Mouse (Mus musculus) cerebellum, adult 2 months (tissue): Measurements from ENCODE around the gene Dock9. TPM values are rescaled to one million over a fixed set of nuclear protein-coding genes. Genes with fewer than 3 reads are reported as not detected.

ENCODE experiments used
- DNase-seq, 2 experiments: peaks; one replicate each; pipeline ENCODE4 v3.0.0; 2021
- H3K27ac ChIP-seq: fragments of 200-500 bp; 2 replicates; pipeline ENCODE4 v1.5.1; 2012; ENCODE audit warnings: low read length, control low read depth, inconsistent platforms; ENCODE audit not compliant: insufficient read depth
- H3K27me3 ChIP-seq: fragments of 200-500 bp; 2 replicates; pipeline ENCODE4 v1.6.1; 2012; ENCODE audit warnings: inconsistent platforms, mild to moderate bottlenecking, low read length, moderate library complexity; ENCODE audit not compliant: control insufficient read depth, insufficient read depth
- H3K4me1 ChIP-seq: fragments of 200-500 bp; 2 replicates; pipeline ENCODE4 v1.6.1; 2011; ENCODE audit warnings: low read length; ENCODE audit not compliant: control insufficient read depth, insufficient read depth
- H3K4me3 ChIP-seq: fragments of 200-500 bp; replicated peaks from 2 replicates; pipeline ENCODE3; 2011; ENCODE audit warnings: mild to moderate bottlenecking, low read depth, low read length, control low read depth; ENCODE audit not compliant: insufficient read depth
- CTCF ChIP-seq: fragments of 200-500 bp; IDR thresholded peaks from 2 replicates; pipeline ENCODE4 v1.5.1; 2011; ENCODE audit warnings: low read depth, mild to moderate bottlenecking, control low read depth, low read length, moderate library complexity, borderline replicate concordance; ENCODE audit not compliant: insufficient read depth
- POLR2A ChIP-seq: fragments of 200-500 bp; IDR thresholded peaks from 2 replicates; pipeline ENCODE4 v1.6.1; 2011; ENCODE audit warnings: low read length, control low read depth, borderline replicate concordance; ENCODE audit not compliant: insufficient read depth
- WGBS: fragments of 180-500 bp; shearing (Covaris S2); methylation state at CpG from one replicate; pipeline ENCODE4 v1.1.7; 2018; 5-methylcytosine and 5-hydroxymethylcytosine counted together
- polyA plus RNA-seq: library from polyadenylated mRNA; depleted of rRNA; stranded (reverse); fragments of >200 nt; gene quantifications from 2 replicates; pipeline ENCODE4 v1.2.3, GENCODE M21; 2012

The Dock9 gene
- polyA plus RNA-seq, 1 experiment = 140 TPM

- DNase-seq = peak; percentile 48 to 73
- no peak overlapping the region for H3K4me3 ChIP-seq
- no peak overlapping the region for H3K27ac ChIP-seq
- TF ChIP-seq POLR2A (no peak), CTCF (peak; percentile 50; the same call in 1 of the 2 replicates)
- H3K4me1 ChIP-seq = no peaks in the 10 kb centered on the region
- 10% methylated on average over 2 of the region's 2 CpGs for WGBS
- no peaks in the 10 kb centered on the region for H3K27me3 ChIP-seq
These were observed 3.3 kb upstream of the Dock9 start for GRCm38 (mm10) chr14:121800962-121801361.

- Histone ChIP-seq H3K27ac (no peak overlapping the region), H3K4me1 (peaks cover 3% of the 10 kb centered on the region; the same call in 1 of the 2 replicates), H3K4me3 (no peak overlapping the region), H3K27me3 (no peaks in the 10 kb centered on the region)
- DNase-seq = no peak
- TF ChIP-seq POLR2A (no peak), CTCF (no peak)
- 85% methylated on average over 7 of the region's 7 CpGs for WGBS
These were observed 1.5 kb upstream of the Dock9 start for GRCm38 (mm10) chr14:121799112-121799511.

GRCm38 (mm10) chr14:121798411-121798799 lies 768 bp upstream of the Dock9 start:
- TF ChIP-seq CTCF (no peak), POLR2A (peak; percentile 96)
- no peaks in the 10 kb centered on the region for H3K27me3 ChIP-seq
- peak overlapping the region; percentile 89 for H3K4me3 ChIP-seq
- 1% methylated on average over 22 of the region's 22 CpGs for WGBS
- peak overlapping the region; percentile 92 for H3K27ac ChIP-seq
- peak; percentile 95 to 98 for DNase-seq
- H3K4me1 ChIP-seq = peaks cover 8% of the 10 kb centered on the region

GRCm38 (mm10) chr14:121796571-121797456 lies 823 bp downstream of the Dock9 start:
- H3K4me3 ChIP-seq = peak overlapping the region; percentile 89
- peaks cover 8% of the 10 kb centered on the region for H3K4me1 ChIP-seq
- peak overlapping the region; percentile 80 for H3K27ac ChIP-seq
- no peaks in the 10 kb centered on the region for H3K27me3 ChIP-seq
- TF ChIP-seq CTCF (no peak), POLR2A (no peak)
- 1% methylated on average over 27 of the region's 28 CpGs for WGBS
- DNase-seq = peak; percentile 55 to 63

- Histone ChIP-seq H3K4me3 (peak overlapping the region; percentile 89), H3K4me1 (peaks cover 14% of the 10 kb centered on the region), H3K27me3 (no peaks in the 10 kb centered on the region), H3K27ac (peak overlapping the region; percentile 67)
- no peak for TF ChIP-seq CTCF
- TF ChIP-seq POLR2A = 0 out of 2 replicates have a peak, but pooled peaks have one; percentile 32
- peak; percentile 86 to 94 for DNase-seq
- 19% methylated on average over 7 of the region's 7 CpGs for WGBS
These were observed 2.1 kb downstream of the Dock9 start for GRCm38 (mm10) chr14:121795536-121795935.

- Histone ChIP-seq H3K27me3 (no peaks in the 10 kb centered on the region), H3K4me1 (peaks cover 19% of the 10 kb centered on the region), H3K4me3 (no peak overlapping the region), H3K27ac (no peak overlapping the region)
- WGBS = 73% methylated on average over 5 of the region's 5 CpGs
- DNase-seq = no peak
- TF ChIP-seq CTCF = no peak
- no peak for TF ChIP-seq POLR2A
These were observed 4.0 kb downstream of the Dock9 start for GRCm38 (mm10) chr14:121793639-121794038.

- Histone ChIP-seq H3K4me3 (no peak overlapping the region), H3K27ac (no peak overlapping the region), H3K27me3 (no peaks in the 10 kb centered on the region), H3K4me1 (peaks cover 24% of the 10 kb centered on the region)
- no peak for DNase-seq
- TF ChIP-seq POLR2A (no peak), CTCF (no peak)
- WGBS = 88% methylated on average over 2 of the region's 2 CpGs
These were observed 5.7 kb downstream of the Dock9 start for GRCm38 (mm10) chr14:121791935-121792334.

- H3K27ac ChIP-seq = no peak overlapping the region
- 60% methylated on average over 7 of the region's 7 CpGs for WGBS
- H3K27me3 ChIP-seq = no peaks in the 10 kb centered on the region
- no peak overlapping the region for H3K4me3 ChIP-seq
- DNase-seq = no peak
- no peak for TF ChIP-seq POLR2A
- H3K4me1 ChIP-seq = peaks cover 24% of the 10 kb centered on the region
These were observed 6.5 kb downstream of the Dock9 start for GRCm38 (mm10) chr14:121791112-121791511.
